Mouse (Mus musculus): ENCODE results near the gene Fam172a.

The Fam172a gene

DNA sequence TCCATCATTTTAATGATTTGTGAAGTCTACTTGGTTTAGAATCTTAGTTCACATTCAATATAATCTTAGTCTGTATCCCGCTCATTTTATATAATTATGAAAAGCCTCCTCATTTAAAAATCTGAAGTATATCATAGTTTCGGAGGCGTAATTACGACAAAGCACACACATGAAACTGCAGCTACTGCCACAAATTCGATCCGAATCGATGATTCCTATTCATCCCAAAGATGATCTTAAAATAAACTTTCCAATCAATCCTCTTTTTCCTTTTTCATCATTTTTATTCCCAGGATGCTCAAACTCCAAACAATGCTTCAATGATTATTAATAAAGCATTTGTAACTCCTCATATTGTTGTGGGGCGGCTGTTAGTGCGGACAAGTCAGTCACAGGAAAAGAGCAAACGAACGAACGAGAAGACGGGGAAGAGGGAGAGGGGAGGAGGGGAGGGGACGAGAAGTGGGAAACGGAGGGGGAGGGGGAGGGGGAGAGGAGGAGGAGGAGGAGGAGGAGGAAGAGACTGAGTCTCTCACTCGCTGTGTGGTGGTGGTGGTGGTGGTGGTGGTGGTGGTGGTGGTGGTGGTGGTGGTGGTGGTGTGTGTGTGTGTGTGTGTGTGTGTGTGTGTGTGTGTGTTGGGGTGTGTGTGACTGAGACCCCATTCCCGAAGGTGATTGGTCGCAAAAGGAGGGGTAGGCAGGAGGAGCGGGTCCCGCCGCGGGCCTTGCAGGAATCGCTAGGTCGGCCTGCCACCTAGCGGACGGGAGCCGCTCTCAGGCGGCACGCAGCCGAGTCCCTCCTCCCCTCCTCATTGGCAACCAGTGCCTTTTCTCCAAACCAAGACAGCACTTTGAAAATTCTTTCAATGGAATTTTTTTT, 499.4 kb downstream of the Fam172a start:
- DNase-seq, result peak; percentile 95

DNA sequence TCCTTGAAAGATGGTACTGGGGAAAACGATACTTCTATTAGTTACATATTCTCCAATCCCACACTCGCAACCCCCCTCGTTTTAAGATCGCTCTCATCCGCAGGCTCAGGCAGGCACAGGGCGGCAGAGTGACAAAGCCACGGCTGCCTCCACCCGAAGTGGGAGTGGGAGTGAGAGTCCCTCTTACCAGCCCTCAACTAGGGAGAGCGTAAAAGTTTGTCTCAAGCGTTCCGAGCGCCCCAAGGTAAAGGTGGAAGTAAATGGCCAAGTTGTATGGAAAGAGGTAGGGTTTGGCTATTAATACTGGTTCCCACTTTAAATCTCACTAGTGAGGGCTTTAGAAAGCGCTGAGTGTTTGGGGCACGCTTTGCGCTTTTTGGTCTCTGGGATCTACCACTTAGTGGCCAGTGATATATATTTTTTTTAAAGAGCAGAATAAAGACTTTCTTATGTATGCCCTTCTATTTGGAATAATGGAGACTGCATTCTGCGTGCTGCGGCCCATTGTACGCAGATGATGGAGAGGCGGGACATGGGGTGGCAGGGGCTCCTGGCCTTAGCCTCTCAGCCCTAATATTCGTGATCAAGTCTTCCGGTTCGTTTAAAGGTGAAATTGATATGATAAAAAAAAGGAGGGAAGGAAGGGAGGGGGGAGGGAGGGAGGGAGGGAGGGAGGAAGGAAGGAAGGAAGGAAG, 500.2 kb downstream of the Fam172a start:
- DNase-seq, result no peak

DNA sequence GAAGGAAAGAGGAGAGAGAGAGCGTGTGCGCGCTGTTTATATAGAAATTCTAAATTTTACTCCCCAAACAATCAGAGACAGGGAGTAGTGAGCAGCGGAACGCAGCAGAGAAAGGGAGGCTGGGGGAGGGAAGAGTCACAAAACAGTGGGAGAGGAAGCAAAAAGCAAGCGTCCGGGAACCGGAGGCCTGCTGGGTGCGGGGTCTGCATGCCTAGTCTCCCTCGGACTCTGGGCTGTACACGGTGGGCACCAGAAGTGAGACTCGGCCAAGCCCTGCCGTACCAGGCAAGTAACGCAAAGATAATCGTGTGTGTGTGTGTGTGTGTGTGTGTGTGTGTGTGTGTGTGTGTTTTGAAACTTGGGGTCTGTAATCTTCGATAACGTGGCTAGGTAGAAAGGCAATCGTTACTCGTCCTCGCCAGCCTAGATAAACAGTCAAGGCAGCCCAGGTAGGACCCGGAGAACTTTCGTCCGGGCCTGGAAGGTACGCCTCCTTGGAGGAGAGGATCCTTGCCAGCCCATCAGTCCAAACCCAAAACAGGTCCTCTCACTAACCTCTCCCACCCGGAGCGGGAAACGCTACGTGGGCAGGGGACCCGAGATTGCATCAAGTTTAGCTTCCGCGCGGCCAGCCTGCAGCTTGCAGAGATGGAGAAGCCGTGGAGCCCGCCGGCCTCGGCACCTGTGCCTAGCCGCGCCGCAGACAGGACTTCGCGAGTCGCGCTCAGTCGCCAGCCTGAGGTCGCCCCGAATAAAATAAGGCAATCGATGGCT, 500.9 kb downstream of the Fam172a start:
- no peak for DNase-seq

DNA sequence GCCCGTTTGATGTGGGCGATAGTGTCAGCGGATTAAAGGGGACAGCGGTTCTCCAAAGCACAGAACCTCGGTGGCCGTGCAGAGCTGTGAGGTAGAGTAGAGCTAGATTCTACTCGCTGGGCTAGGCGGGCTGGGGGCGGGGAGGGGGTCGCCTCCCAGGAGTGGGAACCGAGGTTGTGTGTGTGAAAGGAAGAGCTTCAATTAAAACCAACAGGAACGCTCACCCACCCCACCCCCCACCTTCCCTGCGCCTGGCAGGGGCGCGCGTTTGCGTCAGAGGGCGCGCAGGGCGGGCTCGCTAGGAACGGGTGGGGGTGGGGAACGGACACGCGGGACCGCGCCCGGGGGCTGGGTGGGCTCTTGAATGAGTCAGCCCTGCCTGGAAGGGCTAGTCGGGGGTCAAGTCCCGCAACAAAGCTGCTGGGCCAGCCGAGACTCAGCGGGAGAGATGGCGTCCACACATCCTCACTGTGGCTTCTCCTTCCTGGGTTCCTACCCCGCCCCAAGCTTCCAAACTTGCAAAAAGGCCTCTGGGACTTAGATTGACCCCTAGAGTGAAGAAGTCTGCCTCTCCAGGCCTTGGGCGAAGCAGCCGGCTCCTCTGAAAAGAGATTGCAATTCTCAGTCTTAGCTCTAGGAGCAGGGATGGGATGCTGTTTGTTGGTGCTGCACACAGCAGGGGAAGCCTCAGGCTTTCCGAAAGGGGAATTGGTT, 501.7 kb downstream of the Fam172a start:
- no peak for DNase-seq

DNA sequence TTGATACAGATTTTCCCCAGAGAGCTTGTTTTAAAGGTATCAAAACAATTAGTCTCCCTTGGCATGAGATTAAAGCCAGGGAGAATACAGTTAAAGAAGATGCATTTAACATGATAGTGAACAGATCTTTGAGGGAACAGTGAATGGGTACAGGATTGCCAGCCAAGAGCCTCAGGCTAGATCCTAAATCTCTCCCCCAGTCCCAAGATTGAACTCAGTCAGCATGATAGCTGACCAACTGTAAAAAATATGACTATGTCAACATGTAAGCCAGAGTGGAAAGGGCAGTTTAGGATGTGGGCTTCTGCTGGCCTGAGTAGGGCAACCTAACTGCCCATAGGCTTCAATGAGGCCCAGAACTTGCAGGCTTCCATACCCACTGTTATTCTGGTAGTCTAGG, 503.6 kb downstream of the Fam172a start:
- DNase-seq, result no peak

DNA sequence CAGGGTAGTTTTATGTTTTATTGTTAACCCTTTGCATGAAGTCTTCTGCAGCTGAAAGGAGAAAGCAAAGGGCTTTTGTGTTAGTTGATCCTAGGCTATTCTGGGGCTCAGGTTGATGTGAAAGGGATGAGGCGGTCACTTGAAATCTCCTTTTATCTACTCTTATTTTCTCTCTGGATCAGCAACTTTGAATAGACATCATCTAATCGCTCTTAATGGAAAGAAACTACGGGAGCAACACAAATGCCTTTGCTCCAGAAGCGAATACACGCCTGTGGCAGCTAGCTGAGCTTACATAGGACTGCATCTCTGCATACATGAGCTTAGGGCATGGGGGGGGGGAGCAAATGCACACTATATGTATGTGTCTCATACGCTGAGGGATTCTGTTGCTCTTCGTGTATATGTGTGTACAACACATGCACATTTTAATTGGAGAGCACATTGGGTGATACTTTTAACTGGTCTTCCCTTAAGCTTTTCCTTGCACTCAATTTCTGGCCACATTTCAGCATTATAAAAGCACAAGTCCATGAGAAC, 505.1 kb downstream of the Fam172a start:
- DNase-seq, result no peak

DNA sequence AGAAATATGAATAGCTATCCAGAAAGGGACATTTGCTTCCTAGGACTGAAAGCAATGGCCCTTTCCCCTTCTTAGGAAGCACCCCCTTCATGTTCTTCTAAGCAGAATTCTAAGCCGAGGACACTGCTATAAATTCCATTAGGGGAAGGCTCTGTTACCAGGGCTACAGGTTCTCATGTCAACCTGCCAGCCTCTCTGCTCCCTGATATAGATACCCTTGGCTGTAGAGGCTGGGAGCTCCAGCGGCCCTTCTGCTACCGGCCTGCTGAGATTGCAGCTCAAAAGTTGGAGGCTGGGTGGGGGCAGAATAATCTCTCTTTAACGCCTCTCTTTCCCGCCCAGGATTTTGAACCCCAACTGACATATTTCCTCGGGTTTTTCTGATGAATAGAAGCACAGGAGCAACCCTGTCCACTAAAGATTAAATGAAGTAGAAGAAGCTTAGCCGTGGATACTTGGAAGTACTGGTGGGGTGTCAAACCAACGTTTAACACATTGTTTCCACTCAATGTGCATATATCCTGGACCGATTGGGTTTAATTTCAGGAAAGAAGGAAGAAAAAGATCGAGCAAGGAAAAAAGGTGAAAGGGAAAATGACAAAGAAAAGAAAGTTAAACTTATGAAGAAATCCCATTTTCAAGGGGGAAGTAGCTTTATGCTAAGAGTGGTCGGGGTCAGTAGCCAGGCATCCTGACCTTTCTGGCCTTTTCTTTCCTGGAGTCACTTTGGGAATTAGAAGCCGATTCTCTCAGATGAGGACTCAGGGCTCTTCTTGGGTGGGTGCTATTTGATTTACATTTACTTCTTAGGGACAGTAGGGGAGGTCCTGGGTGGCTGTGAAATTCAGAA, 506.2 kb downstream of the Fam172a start:
- no peak for DNase-seq

DNA sequence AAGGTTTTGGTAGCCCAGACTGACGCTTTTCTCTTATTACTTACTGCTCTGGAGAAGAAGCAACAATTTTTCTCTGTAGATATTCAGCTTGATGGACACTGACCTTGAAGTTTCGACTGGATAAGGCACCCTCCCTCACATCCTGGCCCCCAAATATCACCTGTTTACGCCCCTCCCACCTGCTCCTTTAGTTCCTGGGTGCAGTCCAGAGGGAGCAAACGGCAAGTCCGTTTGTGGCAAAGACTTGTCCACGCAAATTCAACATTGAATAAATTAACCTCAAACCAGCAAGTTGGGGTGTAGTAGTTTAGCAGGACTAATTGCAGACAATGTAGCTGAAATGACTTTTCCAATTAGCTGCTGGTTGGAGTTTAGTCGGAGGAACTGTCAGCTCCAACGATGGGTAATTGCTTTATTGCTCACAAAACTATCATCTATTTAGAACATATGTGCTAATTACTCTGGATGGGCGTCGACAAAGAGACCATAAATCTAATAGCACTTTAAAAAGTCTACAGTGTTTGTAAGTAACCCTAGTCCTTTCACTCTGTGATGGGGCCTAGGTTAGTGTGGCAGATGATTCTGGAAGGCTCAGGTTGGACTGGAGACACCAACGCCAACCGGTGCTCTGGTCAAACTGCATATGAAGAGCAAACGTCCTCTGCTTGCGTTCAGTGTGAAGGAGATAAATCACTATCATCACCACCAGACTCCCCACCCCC, 507.0 kb downstream of the Fam172a start:
- no peak for DNase-seq

DNA sequence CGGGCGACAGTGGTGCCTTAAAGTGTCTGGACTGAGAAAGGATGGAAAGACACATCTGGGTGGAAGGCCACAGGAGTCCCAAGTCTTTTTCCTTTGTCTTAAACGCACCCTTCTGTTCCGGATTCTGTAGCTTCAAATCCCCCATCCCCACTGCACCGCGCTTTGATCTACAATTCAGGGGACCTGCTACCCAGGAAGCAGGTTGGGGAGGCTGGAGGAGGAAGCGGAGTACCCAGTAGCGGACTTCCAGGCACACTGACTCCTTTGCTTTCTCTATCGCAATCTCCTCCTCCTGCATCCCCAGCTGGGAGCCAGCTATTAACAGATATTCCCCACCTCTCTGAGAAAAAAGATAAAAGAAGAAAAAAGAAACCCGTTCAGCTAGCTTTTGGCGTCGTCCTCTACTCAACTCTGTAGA, 507.8 kb downstream of the Fam172a start:
- no peak for DNase-seq

DNA sequence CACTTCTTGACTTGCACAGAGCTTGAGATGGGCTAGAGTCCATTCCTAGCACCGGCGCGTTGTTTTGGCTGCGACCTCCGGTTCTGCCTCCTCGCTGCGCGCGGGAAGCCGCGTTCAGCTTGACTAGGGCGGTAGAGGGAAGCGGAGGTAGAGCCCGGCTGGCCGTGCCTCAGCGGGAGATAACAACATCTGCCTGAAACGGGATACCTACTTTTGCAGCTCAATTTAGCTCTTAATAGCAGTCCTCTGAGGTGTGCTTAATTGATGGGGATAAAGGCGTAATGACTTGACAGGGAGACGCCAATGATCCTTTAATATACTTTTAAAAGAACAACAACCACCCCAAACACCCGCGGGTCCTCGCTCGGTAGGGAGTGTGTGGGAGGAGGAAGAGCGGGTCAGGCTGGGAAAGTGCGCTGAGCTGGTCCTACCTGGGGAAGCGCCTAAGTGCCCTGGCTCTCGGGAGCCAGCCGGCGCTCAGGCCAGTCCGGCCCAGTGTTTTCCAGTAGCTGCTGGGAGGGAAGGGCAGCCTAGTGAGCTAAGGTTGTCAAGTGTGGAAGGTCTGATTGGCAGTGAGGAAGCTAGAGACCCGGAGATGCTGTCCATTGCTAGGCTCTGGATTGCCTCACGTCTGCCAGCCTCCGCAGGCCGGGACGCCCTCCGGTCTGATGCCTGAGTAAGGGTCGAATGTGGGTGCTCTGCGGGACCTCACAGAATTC, 508.4 kb downstream of the Fam172a start:
- DNase-seq, result no peak

DNA sequence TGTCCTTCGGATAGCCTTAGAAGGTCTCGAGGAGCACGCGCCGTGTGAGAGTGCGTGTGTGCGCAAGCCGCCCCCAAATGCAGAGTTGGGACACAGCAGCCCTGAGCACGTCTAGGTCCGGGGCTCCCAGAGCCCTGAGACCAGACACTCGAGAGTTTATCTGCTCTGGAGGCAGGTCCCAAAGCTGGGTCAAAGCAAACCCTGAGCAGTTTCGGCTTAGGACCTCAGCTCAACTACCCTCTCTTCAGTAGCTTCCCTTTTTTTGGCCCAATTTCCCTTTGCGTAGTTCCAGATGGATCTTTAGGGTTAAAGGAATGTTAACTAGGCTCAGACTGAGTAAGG, 508.9 kb downstream of the Fam172a start:
- no peak for DNase-seq

DNA sequence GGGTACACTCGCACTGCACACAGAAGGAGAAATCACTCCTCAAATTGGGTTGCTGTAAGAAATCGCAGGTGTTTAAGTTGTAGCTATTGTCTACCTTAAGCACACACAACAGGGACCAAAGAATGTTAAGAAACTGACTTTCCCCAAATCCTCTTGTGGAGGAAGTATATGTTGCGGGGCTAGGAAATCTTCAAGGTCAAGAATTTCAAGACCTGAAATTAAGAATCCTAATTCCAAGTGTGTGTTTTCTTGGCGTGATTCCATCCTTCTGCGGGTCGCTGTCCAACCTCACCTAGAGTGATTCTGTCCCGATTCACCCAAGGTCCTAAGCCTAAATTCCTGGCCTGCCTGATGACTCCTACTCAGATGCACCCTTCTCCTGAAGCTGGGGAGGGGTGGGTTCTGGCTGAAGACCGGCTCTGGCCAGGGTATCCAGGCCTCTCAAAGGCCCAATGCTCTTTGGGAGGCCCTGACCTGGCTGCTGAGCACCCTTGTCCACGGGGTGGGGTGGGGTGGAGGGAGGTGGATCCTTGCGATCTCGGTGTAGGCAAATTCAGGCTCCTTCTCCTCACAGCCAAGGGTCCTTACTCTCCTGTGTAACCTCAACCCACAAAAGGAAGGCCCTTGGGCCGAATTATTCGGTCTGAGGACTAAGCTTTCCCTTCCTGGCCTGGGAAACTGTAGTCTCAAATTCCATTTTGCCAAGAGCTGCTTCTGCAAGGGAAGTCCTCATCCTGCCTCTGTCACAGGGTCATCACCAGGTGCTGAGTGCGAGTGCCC, 509.6 kb downstream of the Fam172a start:
- DNase-seq, result no peak

DNA sequence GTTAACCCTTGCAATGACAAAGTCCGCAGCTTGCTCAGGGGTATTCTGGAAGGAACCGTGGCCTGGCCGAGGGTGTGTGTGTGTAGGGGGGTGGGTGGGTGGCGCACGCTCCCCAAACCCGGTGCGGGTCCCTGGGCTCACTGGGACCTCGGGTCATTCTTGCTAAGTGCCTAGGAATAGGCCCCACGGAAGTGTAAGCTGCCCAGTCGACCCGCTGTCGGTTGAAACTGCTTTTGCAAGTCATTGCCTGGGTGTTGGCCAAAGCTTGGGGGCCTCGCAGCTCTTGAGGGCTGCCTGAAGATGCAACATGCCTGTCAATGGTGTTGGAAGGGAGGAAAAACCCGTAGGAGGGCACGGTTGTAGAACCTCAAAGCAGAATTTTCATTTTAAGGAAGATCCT, 510.3 kb downstream of the Fam172a start:
- no peak for DNase-seq

DNA sequence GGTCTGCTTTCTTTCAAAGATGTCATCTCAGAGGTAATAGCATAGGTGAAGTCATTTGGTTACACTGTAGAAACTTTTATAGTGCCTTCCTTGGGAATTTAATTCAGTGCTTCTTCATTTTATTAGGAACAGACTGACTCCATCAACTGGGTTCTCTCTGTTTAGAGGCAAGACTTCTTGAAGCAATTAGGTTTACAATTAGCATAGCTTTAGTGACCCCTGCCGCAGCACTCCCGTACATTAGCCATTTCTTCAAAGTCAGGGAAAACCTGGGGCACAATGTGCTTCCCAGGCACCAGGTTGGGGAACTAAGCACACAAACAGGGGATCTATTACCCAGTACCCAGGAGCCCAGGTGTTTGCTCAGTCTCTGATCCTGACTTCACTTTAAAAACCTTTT, 511.3 kb downstream of the Fam172a start:
- no peak for DNase-seq

DNA sequence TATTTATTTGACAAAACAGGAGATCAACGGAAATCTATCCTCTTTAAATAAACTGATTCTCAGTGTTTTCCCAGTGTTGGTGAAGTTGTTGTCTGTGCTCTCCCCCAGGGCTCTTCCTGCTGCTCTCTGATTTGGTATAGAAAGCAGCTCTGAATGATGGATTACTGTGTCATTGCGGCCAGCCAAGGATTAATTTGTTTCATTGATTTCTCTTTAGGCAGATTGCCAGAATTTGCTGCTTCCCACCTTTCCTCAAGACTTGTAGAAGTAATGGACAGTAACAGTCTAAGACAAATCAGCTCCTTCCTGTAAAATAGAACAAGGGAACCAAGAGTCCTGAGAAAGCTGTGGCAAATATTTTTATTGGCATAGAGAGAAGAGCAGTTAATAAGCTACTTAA, 513.4 kb downstream of the Fam172a start:
- no peak for DNase-seq
